Mouse (Mus musculus): Measurements from ENCODE around the gene Tenm3. TPM values are rescaled to one million over a fixed set of nuclear protein-coding genes. Genes with fewer than 3 reads are reported as not detected.

The Tenm3 gene
- polyA plus RNA-seq, 1 experiment from 2014 or later = not detected

DNA sequence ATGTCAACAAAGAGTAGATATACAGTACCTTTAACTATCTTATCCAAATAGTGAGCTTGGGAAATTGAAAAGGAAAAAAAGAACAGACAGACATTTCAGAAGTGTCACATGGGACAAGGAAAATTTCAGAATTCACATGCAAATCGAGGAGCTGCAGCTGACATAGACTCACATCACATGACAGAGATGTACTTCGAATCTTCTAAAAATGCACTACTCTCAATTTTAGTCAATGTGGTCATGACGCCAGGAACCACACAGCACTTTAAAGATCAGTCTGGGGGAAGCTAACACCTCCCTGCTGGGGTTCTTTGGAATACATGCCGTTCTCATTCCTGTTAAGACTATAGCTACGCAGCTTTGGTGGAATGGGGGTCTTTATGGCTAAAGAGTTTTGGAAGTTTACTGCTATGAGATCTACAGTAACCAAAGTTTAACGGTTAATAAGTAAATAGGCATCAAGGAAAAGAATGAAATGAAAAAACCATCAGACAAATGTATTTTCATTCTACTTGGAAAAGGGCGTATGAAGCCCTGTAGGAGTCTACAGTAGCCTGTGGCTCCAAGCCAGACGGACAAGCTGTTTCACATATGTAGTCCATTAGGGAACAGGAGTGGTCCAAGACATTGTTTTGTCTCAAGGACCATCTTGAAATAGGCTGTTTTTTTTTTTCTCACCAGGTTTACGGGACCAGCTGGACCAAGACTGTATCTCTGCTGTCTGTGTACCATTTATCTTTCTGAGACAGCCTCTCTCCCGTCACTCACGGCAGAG lies 530.4 kb downstream of the Tenm3 start:
- no peaks in the 10 kb centered on the region for H3K36me3 ChIP-seq (ENCODE audit: inconsistent target)
- H3K27ac ChIP-seq = no peak overlapping the region
- H3K4me3 ChIP-seq (ENCODE audit: inconsistent target) = no peak overlapping the region
- no peaks in the 10 kb centered on the region for H3K79me2 ChIP-seq (ENCODE audit: inconsistent target)
- WGBS (ENCODE audit: missing documents) = 86% methylated on average over 11 of the region's 11 CpGs

DNA sequence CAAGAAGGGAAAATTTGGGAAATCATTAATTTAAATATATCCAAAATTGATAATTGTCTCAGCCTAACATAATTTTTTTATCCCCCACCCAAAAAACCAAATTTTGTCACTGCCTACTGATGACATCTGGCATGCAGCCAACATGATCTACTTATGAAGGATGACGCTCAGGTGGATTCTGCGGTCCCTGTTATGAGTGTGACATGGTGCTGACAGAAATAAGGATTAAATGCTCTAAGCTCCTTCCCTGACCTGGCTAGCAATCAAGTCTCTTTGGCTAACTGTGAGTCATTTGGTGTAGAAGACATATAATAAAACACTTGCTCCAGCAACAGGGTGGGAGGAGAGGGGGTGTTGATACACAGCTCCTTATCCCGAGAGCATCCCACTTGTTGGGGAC lies 532.0 kb downstream of the Tenm3 start:
- Histone ChIP-seq H3K4me3 (ENCODE audit: inconsistent target) (no peak overlapping the region), H3K36me3 (ENCODE audit: inconsistent target) (no peaks in the 10 kb centered on the region), H3K79me2 (ENCODE audit: inconsistent target) (no peaks in the 10 kb centered on the region), H3K27ac (no peak overlapping the region)
- WGBS (ENCODE audit: missing documents) = 85% methylated on average over 3 of the region's 3 CpGs

DNA sequence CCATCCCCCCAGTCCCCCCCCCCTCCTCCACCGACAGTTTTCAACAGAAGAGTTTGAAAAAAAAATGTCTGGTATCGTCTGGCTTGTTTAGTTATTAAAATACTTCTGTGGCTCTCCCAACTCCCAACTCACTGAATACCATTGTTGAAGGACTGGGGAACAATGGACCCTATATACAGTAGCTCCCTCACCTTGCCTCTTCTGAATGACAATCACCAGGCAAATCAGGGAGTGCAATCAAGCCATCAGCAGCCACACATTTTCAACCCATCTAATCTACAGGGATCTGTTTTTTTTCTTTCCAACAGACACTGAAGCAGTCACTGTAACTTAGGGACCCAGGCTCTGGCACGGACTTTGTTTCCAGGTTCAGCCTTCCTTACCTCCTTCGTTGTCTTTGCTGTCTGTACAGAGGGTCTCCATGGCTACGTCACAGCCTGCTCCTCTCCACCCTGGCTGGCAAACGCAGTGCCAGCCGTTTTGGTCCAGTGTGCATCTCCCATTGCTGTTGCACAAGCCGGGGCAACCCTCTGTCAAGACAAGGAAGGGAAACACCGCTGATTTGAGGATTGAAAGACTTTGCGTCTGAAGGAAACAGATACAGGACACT lies 533.4 kb downstream of the Tenm3 start:
- WGBS (ENCODE audit: missing documents) = 82% methylated on average over 10 of the region's 10 CpGs
- Histone ChIP-seq H3K79me2 (ENCODE audit: inconsistent target) (no peaks in the 10 kb centered on the region), H3K4me3 (ENCODE audit: inconsistent target) (no peak overlapping the region), H3K36me3 (ENCODE audit: inconsistent target) (no peaks in the 10 kb centered on the region), H3K27ac (no peak overlapping the region)

DNA sequence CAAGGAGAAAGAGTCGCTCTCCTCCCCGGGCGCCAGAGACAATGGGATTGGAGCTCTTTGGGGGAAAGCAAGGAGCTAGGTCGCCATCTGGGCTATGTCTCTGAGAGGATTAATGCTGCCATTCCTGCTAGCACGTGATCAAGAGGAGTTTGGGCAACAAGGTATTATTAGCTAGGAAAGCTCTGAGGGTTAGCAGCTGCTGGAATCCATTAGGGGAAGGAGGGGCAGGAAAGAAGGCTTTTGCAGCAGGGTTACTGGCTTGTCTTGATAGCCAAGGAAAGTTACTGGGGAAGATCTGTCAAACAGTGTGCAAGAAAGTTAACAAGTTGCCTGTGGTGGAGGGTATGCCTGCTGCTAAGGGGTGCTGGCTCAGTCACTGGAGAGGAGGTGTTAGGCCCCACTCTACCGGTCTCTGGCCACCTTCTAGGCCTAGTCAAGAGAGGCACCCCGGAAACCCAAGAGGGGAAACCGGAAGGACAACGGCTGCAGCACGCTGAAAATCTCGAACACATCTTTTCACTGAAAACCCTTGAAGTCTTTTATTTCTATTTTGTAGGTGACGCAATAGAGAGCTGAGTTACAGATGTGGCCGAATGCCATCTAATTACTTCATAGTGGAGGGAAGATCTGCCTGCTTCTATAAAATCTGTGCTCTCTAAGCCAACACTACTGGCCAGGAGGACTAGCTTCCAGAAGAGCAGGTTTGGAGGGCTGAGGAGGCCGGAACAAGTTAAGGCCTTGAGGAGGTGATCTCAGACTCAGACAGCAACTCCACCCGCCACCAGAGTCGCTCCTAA lies 534.4 kb downstream of the Tenm3 start:
- Histone ChIP-seq H3K36me3 (ENCODE audit: inconsistent target) (no peaks in the 10 kb centered on the region), H3K4me3 (ENCODE audit: inconsistent target) (no peak overlapping the region), H3K27ac (no peak overlapping the region), H3K79me2 (ENCODE audit: inconsistent target) (no peaks in the 10 kb centered on the region)
- WGBS (ENCODE audit: missing documents) = 79% methylated on average over 15 of the region's 16 CpGs

- no peaks in the 10 kb centered on the region for H3K79me2 ChIP-seq (ENCODE audit: inconsistent target)
- 90% methylated on average over 7 of the region's 7 CpGs for WGBS (ENCODE audit: missing documents)
Measured at GRCm38 (mm10) chr8:48304224-48304623, 539.5 kb downstream of the Tenm3 start.

DNA sequence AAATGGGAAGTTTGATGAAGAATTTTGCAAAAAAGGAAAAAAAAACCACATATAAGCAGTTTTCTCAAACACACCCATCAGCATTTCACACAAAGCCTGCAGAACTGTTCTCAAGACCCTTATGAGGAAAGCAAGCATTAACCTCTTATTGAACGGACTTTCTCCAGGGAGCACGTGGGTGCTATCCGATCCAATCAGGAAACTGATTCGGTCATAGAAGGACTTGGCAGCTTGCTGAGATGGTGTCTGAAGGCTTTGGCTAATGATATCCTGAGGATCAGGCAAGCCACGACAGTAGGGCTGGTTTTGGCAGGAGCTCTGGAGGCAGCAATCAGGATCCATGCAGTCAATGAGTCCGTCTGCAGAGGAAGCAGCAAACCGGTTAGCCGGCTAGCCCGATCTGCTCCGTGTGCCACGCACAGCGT lies 543.1 kb downstream of the Tenm3 start:
- 71% methylated on average over 12 of the region's 12 CpGs for WGBS (ENCODE audit: missing documents)
- Histone ChIP-seq H3K4me3 (ENCODE audit: inconsistent target) (no peak overlapping the region), H3K36me3 (ENCODE audit: inconsistent target) (no peaks in the 10 kb centered on the region), H3K79me2 (ENCODE audit: inconsistent target) (no peaks in the 10 kb centered on the region), H3K27ac (no peak overlapping the region)

More at GRCm38 (mm10) chr8:48304224-48304623, 539.5 kb downstream of the Tenm3 start:
- H3K4me3 ChIP-seq (ENCODE audit: inconsistent target) = no peak overlapping the region
- H3K27ac ChIP-seq = no peak overlapping the region
- no peaks in the 10 kb centered on the region for H3K36me3 ChIP-seq (ENCODE audit: inconsistent target)

DNA sequence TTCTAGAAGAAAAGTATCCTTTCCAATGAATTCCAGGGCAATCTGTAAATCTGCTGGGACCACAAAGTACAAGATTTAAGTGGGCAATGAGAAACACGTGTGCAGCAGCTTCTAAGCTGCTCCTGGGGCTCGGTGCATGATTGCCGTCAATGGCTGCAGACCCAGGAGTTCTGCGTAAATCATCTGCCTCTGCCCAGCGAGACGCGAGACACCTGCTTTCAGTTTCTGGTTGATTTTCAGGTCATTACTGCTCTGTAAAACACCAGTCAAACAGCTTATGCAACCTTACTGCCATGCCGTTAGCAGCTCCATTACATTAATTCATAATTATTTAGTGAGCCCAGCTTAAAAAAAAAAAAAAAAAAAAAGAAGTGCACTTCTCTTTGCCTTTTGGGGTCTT lies 543.7 kb downstream of the Tenm3 start:
- Histone ChIP-seq H3K36me3 (ENCODE audit: inconsistent target) (no peaks in the 10 kb centered on the region), H3K4me3 (ENCODE audit: inconsistent target) (no peak overlapping the region), H3K79me2 (ENCODE audit: inconsistent target) (no peaks in the 10 kb centered on the region), H3K27ac (no peak overlapping the region)
- WGBS (ENCODE audit: missing documents) = 8% methylated on average over 8 of the region's 8 CpGs

DNA sequence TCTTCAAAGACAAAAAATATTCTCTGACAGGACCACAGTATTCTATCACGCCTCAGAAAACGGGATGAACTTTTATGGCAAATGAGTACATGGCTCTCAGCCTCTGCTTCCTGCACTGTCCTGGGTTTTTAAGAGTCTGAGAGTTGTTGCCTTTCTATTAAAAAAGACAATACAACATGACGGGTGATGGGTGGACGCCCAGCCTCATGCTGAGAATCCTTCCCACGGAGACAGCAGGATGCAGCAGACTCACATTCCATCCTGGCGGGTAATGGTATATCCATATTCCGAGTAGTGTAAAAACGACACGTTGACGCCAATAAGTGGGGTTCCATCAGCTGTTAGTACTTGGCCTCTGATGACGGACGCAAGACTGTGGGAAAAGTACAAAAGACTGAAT lies 544.4 kb downstream of the Tenm3 start:
- Histone ChIP-seq H3K4me3 (ENCODE audit: inconsistent target) (no peak overlapping the region), H3K36me3 (ENCODE audit: inconsistent target) (no peaks in the 10 kb centered on the region), H3K79me2 (ENCODE audit: inconsistent target) (no peaks in the 10 kb centered on the region), H3K27ac (no peak overlapping the region)
- 95% methylated on average over 12 of the region's 12 CpGs for WGBS (ENCODE audit: missing documents)

DNA sequence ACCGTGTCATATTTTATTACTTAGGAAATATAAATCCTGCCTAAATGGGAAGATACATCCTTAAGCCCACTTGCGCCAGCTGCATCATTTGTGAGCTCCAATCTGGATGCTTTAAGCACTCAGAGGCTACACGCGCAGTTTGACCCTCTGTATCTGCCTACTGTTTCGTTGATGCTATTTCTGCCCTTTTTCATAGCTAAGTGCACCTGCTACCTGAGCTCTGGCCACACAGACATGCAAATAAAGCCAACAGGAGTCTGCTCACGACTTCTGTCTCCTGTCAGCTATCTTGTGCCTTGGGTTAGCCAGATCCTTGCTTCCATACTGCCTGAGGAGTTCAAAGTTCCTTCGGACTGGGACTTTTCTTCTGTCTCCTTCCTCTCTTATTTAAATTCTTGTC lies 547.4 kb downstream of the Tenm3 start:
- Histone ChIP-seq H3K27ac (no peak overlapping the region), H3K79me2 (ENCODE audit: inconsistent target) (no peaks in the 10 kb centered on the region)
- 81% methylated on average over 7 of the region's 7 CpGs for WGBS (ENCODE audit: missing documents)

DNA sequence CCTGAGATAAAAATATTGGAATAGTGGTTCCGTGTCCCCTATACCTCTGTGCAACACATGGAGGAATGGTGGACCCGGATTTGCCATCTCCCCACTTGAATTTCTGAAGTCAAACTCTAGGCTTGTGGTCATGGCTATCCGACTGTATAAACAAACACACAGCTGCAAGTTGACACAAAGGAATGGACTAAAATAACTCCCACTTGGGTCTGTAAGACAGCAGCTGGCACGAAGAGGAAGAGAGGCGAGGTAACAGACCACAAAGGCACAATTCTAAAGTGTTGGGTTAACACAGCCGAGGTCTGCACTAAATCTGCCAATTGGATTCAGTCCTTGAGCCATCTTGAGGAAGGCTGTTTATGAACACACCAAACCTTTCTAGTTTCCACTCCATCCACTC lies 548.2 kb downstream of the Tenm3 start:
- WGBS (ENCODE audit: missing documents) = 36% methylated on average over 6 of the region's 6 CpGs
- Histone ChIP-seq H3K36me3 (ENCODE audit: inconsistent target) (no peaks in the 10 kb centered on the region), H3K79me2 (ENCODE audit: inconsistent target) (no peaks in the 10 kb centered on the region), H3K4me3 (ENCODE audit: inconsistent target) (no peak overlapping the region), H3K27ac (no peak overlapping the region)

More for the DNA sequence above, 547.4 kb downstream of the Tenm3 start:
- H3K36me3 ChIP-seq (ENCODE audit: inconsistent target) = no peaks in the 10 kb centered on the region
- no peak overlapping the region for H3K4me3 ChIP-seq (ENCODE audit: inconsistent target)

DNA sequence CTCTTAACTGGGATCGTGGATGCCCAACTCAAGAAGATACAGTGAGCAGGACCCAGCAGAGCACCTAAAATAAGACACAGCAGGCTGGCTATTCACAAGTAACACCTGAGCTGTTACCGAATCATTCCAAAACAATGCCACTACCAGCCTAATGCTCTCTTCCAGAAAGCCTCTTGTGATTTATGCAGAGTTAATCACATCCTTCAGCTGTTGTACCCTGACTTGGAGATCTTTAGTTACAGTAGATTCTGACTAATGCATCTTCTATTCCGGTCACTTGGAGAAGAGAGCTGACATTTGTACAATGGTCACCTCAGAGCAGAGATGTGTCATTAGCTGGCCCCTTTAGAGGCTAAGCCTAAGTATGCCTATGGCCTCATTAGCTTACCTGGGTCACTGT lies 550.0 kb downstream of the Tenm3 start:
- Histone ChIP-seq H3K27ac (no peak overlapping the region), H3K36me3 (ENCODE audit: inconsistent target) (no peaks in the 10 kb centered on the region), H3K79me2 (ENCODE audit: inconsistent target) (no peaks in the 10 kb centered on the region), H3K4me3 (ENCODE audit: inconsistent target) (no peak overlapping the region)
- WGBS (ENCODE audit: missing documents) = 91% methylated on average over 3 of the region's 3 CpGs

GRCm38 (mm10) chr8:48285432-48285831 lies 558.3 kb downstream of the Tenm3 start:
- Histone ChIP-seq H3K4me3 (ENCODE audit: inconsistent target) (no peak overlapping the region), H3K27ac (no peak overlapping the region), H3K79me2 (ENCODE audit: inconsistent target) (no peaks in the 10 kb centered on the region), H3K36me3 (ENCODE audit: inconsistent target) (no peaks in the 10 kb centered on the region)
- 94% methylated on average over 10 of the region's 10 CpGs for WGBS (ENCODE audit: missing documents)

- 78% methylated on average over 11 of the region's 11 CpGs for WGBS (ENCODE audit: missing documents)
- Histone ChIP-seq H3K27ac (no peak overlapping the region), H3K4me3 (ENCODE audit: inconsistent target) (no peak overlapping the region), H3K79me2 (ENCODE audit: inconsistent target) (no peaks in the 10 kb centered on the region), H3K36me3 (ENCODE audit: inconsistent target) (no peaks in the 10 kb centered on the region)
Measured at GRCm38 (mm10) chr8:48281855-48282254, 561.9 kb downstream of the Tenm3 start.

DNA sequence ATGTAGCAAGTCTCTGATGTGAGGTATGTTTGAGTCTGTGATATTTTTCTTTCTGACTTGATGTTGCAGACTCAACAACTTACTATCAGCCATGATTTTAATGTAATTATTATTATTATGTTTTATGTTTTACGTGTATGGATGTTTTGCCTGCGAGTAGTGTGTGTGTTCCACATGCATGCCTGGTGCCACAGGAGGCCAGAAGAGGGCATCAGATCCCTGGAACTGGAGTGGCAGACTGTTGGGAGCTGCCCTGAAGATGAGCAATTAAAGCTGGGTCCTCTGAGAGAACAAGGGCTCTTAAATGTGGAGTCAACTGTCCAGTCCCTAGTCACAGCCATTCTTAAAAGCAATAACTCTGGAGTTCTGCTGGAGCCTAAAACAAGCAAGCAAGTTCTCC lies 564.4 kb downstream of the Tenm3 start:
- WGBS (ENCODE audit: missing documents) = 86% methylated on average over 2 of the region's 2 CpGs
- Histone ChIP-seq H3K4me3 (ENCODE audit: inconsistent target) (no peak overlapping the region), H3K36me3 (ENCODE audit: inconsistent target) (no peaks in the 10 kb centered on the region), H3K79me2 (ENCODE audit: inconsistent target) (no peaks in the 10 kb centered on the region), H3K27ac (no peak overlapping the region)

All from macrophage (primary cell).